Mouse (Mus musculus) megakaryocyte progenitor cell, adult 5-6 weeks (primary cell): ENCODE measurements around the gene Ramp2. TPM values are rescaled to one million over a fixed set of nuclear protein-coding genes. Genes with fewer than 3 reads are reported as not detected.

Experiments used
- ATAC-seq: replicated peaks from 2 replicates; pipeline ENCODE4 v1.8.0; 2016; ENCODE audit warnings: mild to moderate bottlenecking, moderate TSS enrichment, inconsistent platforms; ENCODE audit not compliant: poor library complexity
- total RNA-seq, 2 experiments: library from RNA; stranded (forward) in 1 of 2; stranded (reverse) in 1 of 2; fragments of 157-497, 149-512 nt in 1 of 2; fragments of 200-1000 nt in 1 of 2; gene quantifications; 2 replicates each; pipeline versions ENCODE4 v1.2.3 to v1.2.4; 2015 to 2017

Ramp2 gene
- total RNA-seq, 2 experiments from 2014 or later = 1.9 TPM; not detected in 1

DNA sequence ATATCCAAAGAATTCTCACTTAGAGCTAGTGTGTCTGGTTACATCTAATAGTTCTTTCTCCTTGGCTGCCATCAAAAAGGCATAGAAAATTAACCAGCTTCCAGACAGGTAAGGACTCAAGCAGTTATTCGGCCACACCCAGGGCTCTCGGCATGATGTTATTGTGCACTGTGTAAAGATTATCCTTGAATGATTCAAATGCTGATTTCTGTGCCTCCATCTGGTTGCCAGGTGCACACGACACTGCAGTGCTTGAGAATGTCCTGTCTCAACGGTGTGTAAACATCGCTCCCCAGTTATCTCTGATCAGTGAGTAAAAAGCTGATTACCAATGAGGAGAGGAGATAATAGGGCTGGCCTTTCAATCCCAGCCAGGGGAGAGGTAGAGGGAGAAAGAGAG is 61.9 kb downstream of the Ramp2 start:
- ATAC-seq = no peak

Other genes starting within 250 kb of the Ramp2 start
- gene Atp6v0a1, start 236.6 kb upstream of the Ramp2 start, total RNA-seq (2015) = 21.4 and 35.3 TPM in 2 replicates
- gene Atp6v0a1, start 236.6 kb upstream of the Ramp2 start, total RNA-seq (2017) = 38.1 and 50.1 TPM in 2 replicates
- 6.0 and 8.4 TPM in 2 replicates for gene Naglu, start 176.0 kb upstream of the Ramp2 start, total RNA-seq (2015)
- 9.9 and 12.0 TPM in 2 replicates for gene Naglu, start 176.0 kb upstream of the Ramp2 start, total RNA-seq (2017)
- gene Hsd17b1, start 167.6 kb upstream of the Ramp2 start, total RNA-seq (2015) = 6.0 and 9.8 TPM in 2 replicates
- 3.2 and 5.2 TPM in 2 replicates for gene Hsd17b1, start 167.6 kb upstream of the Ramp2 start, total RNA-seq (2017)
- gene Coasy, start 163.5 kb upstream of the Ramp2 start, total RNA-seq (2015) = 19.8 and 28.1 TPM in 2 replicates
- gene Coasy, start 163.5 kb upstream of the Ramp2 start, total RNA-seq (2017) = 28.0 and 31.7 TPM in 2 replicates
- 76.4 and 83.6 TPM in 2 replicates for gene Mlx, start 158.8 kb upstream of the Ramp2 start, total RNA-seq (2015)
- gene Mlx, start 158.8 kb upstream of the Ramp2 start, total RNA-seq (2017) = 84.7 and 90.0 TPM in 2 replicates
- 32.7 and 40.2 TPM in 2 replicates for gene Psmc3ip, start 150.6 kb upstream of the Ramp2 start, total RNA-seq (2015)
- gene Psmc3ip, start 150.6 kb upstream of the Ramp2 start, total RNA-seq (2017) = 58.6 and 67.8 TPM in 2 replicates
- gene Retreg3, start 126.1 kb upstream of the Ramp2 start, total RNA-seq (2015) = 7.3 and 8.1 TPM in 2 replicates
- gene Retreg3, start 126.1 kb upstream of the Ramp2 start, total RNA-seq (2017) = 24.0 and 25.7 TPM in 2 replicates
- 20.7 and 21.2 TPM in 2 replicates for gene Tubg1, start 126.1 kb upstream of the Ramp2 start, total RNA-seq (2015)
- 41.4 and 43.3 TPM in 2 replicates for gene Tubg1, start 126.1 kb upstream of the Ramp2 start, total RNA-seq (2017)
- gene Tubg2, start 90.1 kb upstream of the Ramp2 start, total RNA-seq (2015) = not detected in 2 replicates
- gene Tubg2, start 90.1 kb upstream of the Ramp2 start, total RNA-seq (2017) = not detected in 2 replicates
- gene Cntnap1, start 75.5 kb upstream of the Ramp2 start, total RNA-seq (2015) = 0.51 and 0.77 TPM in 2 replicates
- 0.34 and 0.87 TPM in 2 replicates for gene Cntnap1, start 75.5 kb upstream of the Ramp2 start, total RNA-seq (2017)
- 0.66 TPM in 1 of 2 replicates, not detected in the other for gene Plekhh3, start 74.7 kb upstream of the Ramp2 start, total RNA-seq (2015)
- 0.14 and 1.0 TPM in 2 replicates for gene Plekhh3, start 74.7 kb upstream of the Ramp2 start, total RNA-seq (2017)
- not detected in 2 replicates for gene Ccr10, start 70.6 kb upstream of the Ramp2 start, total RNA-seq (2015)
- 0.41 TPM in 1 of 2 replicates, not detected in the other for gene Ccr10, start 70.6 kb upstream of the Ramp2 start, total RNA-seq (2017)
- 13.8 and 15.8 TPM in 2 replicates for gene Ezh1, start 19.6 kb upstream of the Ramp2 start, total RNA-seq (2015)
- gene Ezh1, start 19.6 kb upstream of the Ramp2 start, total RNA-seq (2017) = 13.2 and 15.8 TPM in 2 replicates
- 261 and 263 TPM in 2 replicates for gene Vps25, start 7.7 kb downstream of the Ramp2 start, total RNA-seq (2015)
- gene Vps25, start 7.7 kb downstream of the Ramp2 start, total RNA-seq (2017) = 70.4 and 86.9 TPM in 2 replicates
- gene Wnk4, start 14.5 kb downstream of the Ramp2 start, total RNA-seq (2015) = not detected in 2 replicates
- gene Wnk4, start 14.5 kb downstream of the Ramp2 start, total RNA-seq (2017) = not detected in 2 replicates
- gene Cntd1, start 33.0 kb downstream of the Ramp2 start, total RNA-seq (2015) = 1.1 and 2.0 TPM in 2 replicates
- gene Cntd1, start 33.0 kb downstream of the Ramp2 start, total RNA-seq (2017) = 1.2 and 1.3 TPM in 2 replicates
- gene Coa3, start 33.1 kb downstream of the Ramp2 start, total RNA-seq (2015) = 74.0 and 91.0 TPM in 2 replicates
- gene Coa3, start 33.1 kb downstream of the Ramp2 start, total RNA-seq (2017) = 43.7 and 47.8 TPM in 2 replicates
- 49.8 and 61.2 TPM in 2 replicates for gene Becn1, start 56.3 kb downstream of the Ramp2 start, total RNA-seq (2015)
- 161 and 166 TPM in 2 replicates for gene Becn1, start 56.3 kb downstream of the Ramp2 start, total RNA-seq (2017)
- gene Psme3, start 70.2 kb downstream of the Ramp2 start, total RNA-seq (2015) = 208 and 220 TPM in 2 replicates
- 116 and 120 TPM in 2 replicates for gene Psme3, start 70.2 kb downstream of the Ramp2 start, total RNA-seq (2017)
- 1.5 and 2.0 TPM in 2 replicates for gene Aoc2, start 79.0 kb downstream of the Ramp2 start, total RNA-seq (2015)
- 0.75 and 1.6 TPM in 2 replicates for gene Aoc2, start 79.0 kb downstream of the Ramp2 start, total RNA-seq (2017)
- 0.15 and 0.29 TPM in 2 replicates for gene Aoc3, start 84.6 kb downstream of the Ramp2 start, total RNA-seq (2015)
- gene Aoc3, start 84.6 kb downstream of the Ramp2 start, total RNA-seq (2017) = not detected in 2 replicates
- gene G6pc, start 121.5 kb downstream of the Ramp2 start, total RNA-seq (2015) = not detected in 2 replicates
- gene G6pc, start 121.5 kb downstream of the Ramp2 start, total RNA-seq (2017) = not detected in 2 replicates
- 41.4 and 52.1 TPM in 2 replicates for gene Aarsd1, start 171.6 kb downstream of the Ramp2 start, total RNA-seq (2015)
- gene Aarsd1, start 171.6 kb downstream of the Ramp2 start, total RNA-seq (2017) = 77.8 and 79.3 TPM in 2 replicates
- 3.9 and 5.4 TPM in 2 replicates for gene Gm27029, start 178.8 kb downstream of the Ramp2 start, total RNA-seq (2015)
- 0.25 and 1.6 TPM in 2 replicates for gene Gm27029, start 178.8 kb downstream of the Ramp2 start, total RNA-seq (2017)
- 3.3 and 4.1 TPM in 2 replicates for gene Rundc1, start 179.1 kb downstream of the Ramp2 start, total RNA-seq (2015)
- 4.5 and 4.7 TPM in 2 replicates for gene Rundc1, start 179.1 kb downstream of the Ramp2 start, total RNA-seq (2017)
- 0.17 and 0.42 TPM in 2 replicates for gene Ptges3l, start 179.3 kb downstream of the Ramp2 start, total RNA-seq (2015)
- 0.71 and 4.1 TPM in 2 replicates for gene Ptges3l, start 179.3 kb downstream of the Ramp2 start, total RNA-seq (2017)
- gene Rpl27, start 196.3 kb downstream of the Ramp2 start, total RNA-seq (2015) = 500 and 587 TPM in 2 replicates
- 3,389 and 3,728 TPM in 2 replicates for gene Rpl27, start 196.3 kb downstream of the Ramp2 start, total RNA-seq (2017)
- 27.2 and 31.7 TPM in 2 replicates for gene Ifi35, start 202.4 kb downstream of the Ramp2 start, total RNA-seq (2015)
- 31.1 and 32.6 TPM in 2 replicates for gene Ifi35, start 202.4 kb downstream of the Ramp2 start, total RNA-seq (2017)
- 2.0 and 3.9 TPM in 2 replicates for gene Rnd2, start 219.0 kb downstream of the Ramp2 start, total RNA-seq (2015)
- 1.00 and 3.9 TPM in 2 replicates for gene Rnd2, start 219.0 kb downstream of the Ramp2 start, total RNA-seq (2017)
- gene Vat1, start 220.2 kb downstream of the Ramp2 start, total RNA-seq (2015) = 83.6 and 92.8 TPM in 2 replicates
- gene Vat1, start 220.2 kb downstream of the Ramp2 start, total RNA-seq (2017) = 47.9 and 50.0 TPM in 2 replicates